Mouse (Mus musculus): ENCODE data around the gene Bcap29.
A peak's percentile ranks its signal among the peaks of the same experiment; 100 is the strongest.
"Not testable (repeated sequence)": the region's sequence is repeated elsewhere in the genome, so short reads cannot be mapped to it uniquely, and the experiment has no call there.

Bcap29 gene

DNA sequence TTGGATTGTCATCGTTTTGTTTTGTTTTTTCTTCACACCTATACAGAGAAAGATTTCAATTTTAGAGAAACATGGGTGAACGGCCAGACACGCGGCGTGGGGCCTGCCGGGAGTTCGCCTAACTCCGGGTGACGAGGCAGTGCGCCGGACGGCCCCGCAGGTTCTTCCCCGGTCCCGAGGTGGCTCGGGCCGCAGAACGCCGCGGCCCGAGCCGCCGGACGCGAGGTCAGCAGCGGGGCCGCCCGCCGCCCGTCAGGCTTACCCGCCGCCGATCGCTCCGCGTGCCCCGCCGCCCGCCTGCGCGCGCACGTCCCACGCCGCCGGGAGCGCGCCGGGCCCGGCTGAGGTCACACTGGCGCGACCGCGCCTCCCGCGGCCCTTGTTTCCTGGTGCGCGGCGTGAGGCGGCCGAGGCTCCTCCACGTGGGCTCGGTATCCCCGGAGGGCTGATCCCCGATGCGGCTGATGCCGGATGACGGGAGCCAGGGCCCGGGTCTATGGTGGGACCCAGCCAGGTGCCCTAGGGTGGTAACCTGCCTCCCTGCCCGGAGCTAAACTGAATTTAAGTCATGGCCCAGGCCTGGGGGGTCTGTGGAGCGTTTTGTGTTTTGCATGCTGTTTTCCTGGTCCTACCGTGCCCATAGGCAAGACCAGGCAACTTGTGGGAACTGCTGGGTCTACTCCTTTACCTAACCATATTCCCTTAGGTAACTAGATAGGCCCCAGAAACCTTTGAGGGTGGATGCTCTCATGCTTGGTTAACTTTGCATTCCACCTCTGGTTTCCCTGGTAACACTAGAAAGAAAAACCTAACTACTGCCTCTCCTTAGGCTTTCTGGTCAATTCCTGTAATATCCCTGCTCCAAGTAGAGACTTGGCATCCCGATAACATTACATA lies at the start of gene Bcap29:
Gene Bcap29 (minus strand): TSS at position 316 of the 897 bp plus-strand sequence.
- peak; percentile 76 for DNase-seq

DNA sequence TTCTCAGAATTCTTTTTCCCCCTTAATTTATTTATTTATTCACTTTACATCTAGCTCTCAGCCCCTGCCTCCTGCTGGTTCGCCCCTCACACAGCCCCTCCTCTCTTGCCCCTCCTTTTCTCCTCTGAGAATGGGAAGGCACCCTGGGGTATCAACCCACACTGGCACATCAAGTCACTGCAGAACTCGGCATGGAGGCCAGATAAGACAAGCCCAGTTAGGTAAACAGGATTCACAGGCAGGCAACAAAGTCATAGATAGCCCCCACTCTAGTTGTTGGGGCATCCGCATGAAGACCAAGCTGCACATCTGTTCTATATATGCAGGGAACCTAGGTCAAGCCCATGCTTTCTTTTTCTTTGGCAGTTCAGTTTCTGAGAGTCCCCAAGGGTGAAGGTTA lies 32.7 kb upstream of the Bcap29 start:
- DNase-seq, result no peak

DNA sequence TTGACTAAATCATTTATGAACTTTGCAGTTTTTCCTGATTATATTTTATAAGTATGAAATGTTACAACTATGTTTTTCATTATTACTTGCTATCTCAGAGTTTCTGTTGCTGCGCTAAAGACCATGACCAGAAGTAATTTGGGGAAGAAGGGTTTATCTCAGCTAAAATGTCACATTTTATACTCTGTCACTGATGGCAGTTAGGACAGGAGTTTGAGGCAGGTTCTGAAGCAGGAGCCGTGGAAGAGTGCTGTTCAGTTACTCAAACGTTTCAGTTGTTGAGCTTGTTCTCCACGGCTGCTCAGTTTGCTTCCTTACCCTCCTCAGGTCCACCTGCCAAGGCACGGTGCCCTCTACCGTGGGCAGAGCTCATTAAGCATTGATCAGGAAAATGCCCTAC lies 31.5 kb upstream of the Bcap29 start:
- no peak for DNase-seq

DNA sequence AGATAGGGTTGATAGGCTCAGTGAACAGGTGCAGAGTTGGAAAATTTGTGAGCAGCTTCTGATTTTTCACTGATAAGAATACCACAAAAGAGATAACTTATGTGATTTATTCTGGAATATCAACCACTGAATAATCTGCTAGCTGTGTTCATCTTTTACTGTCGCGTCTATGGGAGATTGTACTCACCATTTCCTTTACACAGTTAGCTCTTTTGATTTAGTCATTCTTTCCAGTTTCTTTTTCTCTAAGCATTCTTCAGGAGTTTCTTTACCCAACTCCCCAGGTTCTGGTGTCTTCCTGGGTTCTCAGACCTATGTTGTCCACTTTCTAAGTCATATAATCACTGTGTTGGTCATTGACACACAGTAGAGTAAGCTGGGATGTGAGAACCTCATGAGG lies 22.4 kb upstream of the Bcap29 start:
- DNase-seq, result no peak

DNA sequence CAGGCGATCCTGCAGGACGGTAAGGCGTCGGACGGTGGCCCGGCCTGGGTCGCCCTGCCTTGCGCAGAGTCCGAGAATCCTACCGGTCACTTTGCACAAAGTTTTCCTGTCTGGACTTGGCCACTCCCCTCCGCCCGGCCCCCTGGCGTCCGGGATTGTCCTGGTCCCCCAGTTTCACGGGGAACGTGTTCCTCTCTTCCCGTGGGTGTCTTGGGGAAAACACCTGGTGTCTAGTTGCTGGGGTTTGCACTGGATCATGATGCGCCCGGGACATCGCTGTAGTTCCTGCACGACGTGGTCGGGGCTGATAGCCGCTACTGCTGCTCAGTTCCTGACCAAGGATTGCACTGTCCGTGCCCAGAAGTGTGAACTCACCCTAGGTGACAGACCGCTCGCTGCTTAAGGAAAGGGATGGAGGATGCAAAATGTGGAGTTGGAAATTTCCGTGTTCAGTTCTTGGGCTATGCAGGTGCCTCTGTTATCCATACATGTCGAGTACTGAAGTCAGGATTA lies 20.6 kb upstream of the Bcap29 start:
- no peak for DNase-seq

DNA sequence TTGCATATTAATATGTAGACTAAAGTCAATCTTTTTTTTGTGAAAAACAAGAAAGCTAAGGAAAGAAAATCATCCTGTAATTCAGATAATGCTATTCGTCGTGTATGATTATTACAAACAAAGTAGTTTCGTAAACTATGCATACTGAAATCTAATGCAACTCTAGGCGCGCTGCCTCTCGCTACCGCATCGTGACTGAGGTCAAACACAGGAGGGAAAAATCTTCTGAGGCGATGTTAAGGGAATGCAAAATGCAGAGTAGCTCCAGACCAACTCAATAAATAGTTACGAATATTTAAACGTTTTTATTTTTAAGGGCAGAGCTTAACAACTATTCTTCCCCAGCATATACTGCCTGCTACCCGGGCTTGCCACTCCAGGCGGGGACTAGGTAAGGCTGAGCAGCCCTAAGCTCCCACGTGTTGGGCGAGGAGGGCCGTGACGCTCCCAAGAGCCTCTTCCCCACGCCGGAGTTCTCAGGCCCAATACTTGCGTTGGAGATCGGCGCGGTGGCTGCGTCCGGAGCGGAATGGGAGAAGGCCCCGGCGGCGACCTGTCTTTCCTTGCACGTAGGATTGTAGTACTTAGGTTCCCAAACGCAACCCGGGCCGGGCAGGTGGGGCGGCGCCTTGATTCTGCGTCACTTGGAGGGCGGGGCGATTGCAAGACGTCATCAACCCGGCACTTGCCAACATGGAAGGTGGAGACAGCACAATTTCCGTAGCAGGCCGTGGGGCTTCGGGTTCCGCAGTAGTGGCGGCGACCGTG lies 19.9 kb upstream of the Bcap29 start, which contains the start of the genes Dus4l and Cog5:
Gene Dus4l (minus strand): TSS at position 630 of the 768 bp plus-strand sequence.
Gene Cog5 (plus strand): TSS at position 673 of the 768 bp plus-strand sequence.
- peak; percentile 94 for DNase-seq

DNA sequence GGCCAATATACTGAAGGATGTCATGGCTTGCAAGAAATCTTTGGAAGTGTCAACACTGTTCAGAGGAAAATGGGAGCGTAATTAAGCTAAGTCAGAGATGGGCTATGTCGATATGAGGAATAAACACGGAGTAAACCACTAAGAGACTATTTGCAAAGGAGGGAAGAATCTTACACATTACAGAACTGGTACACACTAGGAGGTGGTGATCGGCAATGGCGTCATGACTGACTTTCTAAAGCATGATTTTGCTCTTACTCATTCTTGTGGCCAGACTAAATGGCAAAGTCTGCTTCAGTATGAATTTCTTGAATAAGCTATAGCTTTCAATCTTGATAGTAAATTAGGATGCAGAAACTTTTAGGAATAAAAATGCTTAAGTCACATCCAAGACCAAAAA lies 19.2 kb upstream of the Bcap29 start:
- DNase-seq, result no peak

DNA sequence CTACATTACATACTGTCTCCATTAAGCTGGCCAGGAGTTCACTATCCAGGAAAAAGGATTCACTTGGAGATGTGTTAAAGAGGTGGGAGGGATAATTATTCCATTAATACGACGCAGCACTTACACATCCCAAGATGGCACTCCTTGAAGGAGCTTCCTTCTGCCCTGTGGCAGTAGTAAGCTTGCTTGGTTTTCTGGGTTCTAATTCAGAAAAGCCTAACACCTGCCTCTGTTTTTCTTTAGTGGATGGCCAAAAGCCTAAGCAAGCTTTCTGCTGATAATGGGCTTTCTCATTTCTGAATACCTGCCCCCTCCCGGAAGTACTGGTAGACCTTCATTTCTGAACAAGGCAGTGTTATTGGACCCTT lies 766 bp upstream of the Bcap29 start:
- no peak for DNase-seq

DNA sequence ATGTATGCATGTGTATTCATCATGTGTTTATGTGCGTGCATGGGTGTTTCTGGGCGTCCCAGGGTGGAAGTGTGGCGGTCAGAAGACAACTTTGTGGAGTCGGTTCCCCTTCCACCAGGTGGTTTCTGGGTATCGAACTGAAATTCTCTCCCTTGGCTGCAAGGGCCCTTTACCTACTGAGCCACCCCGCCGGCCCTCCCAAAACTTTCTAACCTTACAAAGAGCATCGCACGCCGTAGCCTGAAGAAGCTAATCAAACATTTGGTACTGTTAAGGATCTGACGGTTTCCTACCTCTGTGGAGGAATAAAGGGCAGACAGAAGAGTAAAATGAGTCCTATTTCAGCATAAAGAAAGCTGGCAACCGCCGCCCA lies 502 bp downstream of the Bcap29 start:
- no peak for DNase-seq

DNA sequence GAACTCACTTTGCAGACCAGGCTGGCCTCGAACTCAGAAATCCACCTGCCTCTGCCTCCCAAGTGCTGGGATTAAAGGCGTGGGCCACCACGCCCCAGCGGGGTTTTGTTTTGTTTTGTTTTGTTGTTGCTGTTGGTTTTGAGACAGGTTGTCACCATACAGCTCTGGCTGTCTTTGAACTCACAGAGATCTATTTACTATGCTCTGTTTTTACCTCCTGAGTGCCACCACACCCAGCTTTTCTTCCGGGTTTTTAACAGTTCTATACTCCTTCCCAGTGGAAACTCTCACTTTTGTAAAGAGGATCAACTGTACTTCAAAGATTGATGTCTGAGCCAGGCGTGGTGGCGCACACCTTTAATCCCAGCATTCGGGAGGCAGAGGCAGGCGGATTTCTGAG lies 6.1 kb downstream of the Bcap29 start:
- DNase-seq, result not testable (repeated sequence)

DNA sequence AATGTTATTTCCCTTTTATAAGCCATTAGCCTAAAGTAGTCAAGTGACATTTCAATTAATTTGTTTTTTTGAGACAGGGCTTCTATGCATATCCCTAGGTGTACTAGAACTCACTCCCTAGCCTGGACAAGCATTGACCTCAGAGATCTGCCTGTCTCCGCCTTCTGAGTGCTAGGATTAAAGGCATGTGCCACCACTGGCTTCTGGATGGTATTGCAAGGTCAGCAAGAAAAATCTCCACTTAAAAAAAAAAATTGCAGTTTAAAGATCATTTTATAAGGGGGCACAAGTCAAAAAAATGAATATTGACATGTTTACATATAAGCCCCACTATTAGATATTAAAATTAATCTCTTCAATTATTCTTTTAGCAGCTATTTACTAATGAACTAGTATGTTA lies 9.4 kb downstream of the Bcap29 start:
- DNase-seq, result no peak

DNA sequence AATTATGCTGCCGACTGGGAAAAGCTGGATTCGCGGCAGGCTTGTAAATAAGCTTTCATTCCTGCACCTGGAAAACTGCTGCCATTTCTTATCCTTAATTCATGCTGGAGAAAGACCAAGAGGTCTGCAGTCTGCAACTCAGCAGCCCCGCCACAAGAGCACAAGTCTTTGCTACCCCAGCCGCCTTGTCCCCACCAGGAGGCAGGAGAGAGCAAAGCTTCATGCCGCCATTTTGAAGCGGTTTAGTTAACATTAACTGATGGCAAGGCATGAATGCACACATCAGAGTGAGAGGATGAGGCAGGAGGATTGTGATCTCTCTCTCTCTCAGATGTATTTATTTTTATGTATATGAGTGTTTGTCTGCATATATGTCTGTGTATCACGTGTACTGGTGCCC lies 14.4 kb downstream of the Bcap29 start:
- DNase-seq, result no peak

DNA sequence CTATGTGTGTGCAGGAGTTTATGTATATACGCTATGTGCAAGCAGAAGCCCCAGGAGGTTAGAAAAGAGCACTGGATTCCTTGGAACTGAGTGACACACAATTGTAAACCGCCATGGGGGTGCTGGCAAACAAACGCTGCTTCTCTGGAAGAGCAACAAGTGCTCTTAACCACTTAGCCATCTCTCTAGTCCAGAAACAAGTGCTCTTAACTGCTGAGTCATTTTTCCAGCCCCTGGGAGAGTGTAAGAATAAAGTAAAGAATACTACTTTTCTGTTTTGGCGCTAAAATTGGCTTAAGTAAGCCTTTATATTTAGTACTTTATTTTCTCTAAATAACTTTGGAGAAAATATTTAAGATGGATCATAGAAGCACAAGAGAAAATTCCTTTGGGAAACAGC lies 21.1 kb downstream of the Bcap29 start:
- DNase-seq, result no peak

DNA sequence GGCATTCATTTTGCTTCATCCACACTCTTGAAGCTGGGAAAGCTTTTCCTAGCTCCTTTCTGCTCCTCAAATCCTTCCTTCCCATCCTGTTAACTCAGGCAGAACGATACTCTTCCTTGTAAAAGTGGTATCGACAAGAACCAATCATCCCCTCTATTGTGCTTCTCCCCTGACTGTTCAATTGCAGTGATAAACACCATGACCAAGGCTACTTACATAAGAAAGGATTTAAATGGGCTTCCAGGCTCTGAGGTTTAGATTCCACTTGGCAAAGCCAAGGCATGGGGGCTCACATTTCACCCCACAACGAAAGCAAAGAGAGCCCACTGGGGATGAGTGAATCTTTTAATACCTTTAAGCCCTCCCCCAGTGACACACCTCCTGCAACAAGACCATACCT lies 26.3 kb downstream of the Bcap29 start:
- DNase-seq, result no peak

DNA sequence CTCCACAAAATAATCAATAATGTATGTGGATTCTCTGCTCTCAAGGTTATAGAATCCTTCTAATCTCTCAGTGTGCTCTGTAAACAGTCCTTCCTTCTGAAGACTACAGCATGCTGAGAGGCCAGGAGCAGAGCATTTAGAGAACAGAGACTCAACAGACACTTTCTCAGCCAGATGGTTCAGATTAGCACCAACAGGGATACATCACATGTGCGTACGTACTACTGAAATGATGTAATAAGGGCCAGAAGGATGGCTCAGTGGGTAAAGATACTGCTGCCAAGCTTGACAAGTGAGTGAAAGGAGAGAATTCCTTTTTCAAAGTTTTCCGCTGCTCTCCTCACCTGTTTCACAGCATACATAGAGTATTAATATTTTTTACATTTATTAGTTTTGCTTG lies 29.6 kb downstream of the Bcap29 start:
- DNase-seq, result peak; percentile 11

DNA sequence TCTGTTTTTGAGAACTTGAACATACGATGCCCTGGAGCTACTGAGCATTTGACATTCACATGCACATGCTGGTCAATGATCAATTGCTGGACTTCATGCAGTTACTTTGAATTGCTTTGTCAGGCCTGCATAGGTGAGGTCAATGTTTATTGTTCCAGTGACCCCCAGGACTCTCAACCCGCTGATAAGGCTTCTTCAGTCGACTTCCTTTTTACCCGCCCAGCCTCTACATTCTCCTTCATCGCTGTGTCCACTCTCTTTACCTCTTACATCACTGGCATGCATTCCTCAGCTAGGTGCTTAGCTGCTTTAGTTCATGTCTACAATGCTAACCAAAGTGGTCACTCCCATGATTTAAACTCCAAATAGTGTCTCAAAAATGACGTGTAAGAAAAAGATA lies 30.9 kb downstream of the Bcap29 start:
- DNase-seq, result no peak

DNA sequence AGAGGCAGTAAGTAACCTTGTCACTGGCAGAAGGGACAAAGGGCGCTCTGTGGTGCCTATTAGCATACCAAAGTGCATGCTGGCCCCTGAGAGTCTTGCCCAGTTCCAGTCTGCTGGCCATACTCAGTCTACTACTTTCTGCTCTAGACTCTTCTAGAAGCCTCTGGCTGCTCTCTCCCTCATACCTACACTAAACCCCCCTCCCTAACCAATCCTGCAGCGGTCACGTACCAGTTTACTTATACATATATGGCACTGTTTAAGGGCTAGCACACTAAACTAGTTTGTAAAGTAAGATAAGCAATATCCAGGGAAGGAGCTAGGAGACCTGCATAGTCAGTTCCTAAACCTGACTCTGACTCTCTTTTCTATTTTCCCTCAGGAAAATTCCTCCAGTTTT lies 40.2 kb downstream of the Bcap29 start:
- DNase-seq, result no peak

DNA sequence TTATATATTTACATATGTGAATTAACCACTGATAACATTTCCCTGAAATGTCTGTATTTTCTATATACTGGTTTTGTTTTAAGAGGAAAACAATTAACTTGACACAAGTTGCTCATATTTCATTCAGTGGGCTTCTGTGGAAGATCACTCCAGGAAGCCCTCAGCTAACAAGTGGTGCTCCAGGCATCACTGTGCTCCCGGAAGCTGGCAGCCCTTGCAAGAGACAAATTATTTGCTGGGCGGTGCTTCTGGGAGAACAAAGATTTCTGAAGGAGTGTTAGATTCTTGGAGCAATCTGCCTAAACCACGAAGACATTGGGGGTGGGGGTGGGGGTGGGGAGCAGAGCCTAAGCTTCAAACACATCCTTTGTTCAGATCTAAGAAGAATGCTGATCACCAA lies 42.4 kb downstream of the Bcap29 start:
- no peak for DNase-seq

DNA sequence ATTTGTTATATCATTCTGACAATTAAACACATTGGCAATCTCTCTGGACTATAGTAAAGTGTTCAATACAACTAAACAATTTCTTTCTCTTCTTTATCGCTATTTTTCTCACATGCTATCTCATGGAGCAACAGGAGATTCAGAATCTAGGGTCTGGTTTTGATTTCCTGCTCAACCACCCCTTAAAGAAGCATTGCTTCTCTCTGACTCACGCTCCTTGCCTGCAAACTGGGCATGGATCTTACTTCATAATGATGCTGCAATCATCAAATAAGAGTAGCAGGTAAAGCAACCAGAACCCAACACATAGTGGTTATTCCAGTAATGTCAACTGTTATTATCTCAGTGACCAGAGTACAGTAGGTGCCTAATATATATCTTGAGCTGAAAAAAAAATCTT lies 50.7 kb downstream of the Bcap29 start:
- DNase-seq, result no peak

DNA sequence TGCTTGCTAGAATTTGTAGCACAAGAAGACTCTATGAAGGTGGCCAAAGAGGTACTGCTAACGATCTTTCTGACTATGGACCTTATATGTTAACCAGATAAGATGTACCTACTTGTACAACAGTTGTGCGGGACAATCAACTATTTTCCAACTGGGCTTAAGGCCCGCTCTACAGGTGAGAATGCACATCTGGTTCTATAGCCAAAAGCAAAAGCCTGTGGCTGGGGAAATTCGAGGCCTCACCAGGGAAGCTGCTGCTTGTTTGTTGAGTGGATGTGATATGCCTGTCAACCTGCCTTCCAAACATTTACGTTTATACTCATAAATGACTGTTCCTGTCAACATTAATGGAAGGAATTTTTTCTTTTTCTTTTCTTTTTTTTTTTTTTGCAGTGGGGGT lies 52.4 kb downstream of the Bcap29 start:
- DNase-seq, result no peak

DNA sequence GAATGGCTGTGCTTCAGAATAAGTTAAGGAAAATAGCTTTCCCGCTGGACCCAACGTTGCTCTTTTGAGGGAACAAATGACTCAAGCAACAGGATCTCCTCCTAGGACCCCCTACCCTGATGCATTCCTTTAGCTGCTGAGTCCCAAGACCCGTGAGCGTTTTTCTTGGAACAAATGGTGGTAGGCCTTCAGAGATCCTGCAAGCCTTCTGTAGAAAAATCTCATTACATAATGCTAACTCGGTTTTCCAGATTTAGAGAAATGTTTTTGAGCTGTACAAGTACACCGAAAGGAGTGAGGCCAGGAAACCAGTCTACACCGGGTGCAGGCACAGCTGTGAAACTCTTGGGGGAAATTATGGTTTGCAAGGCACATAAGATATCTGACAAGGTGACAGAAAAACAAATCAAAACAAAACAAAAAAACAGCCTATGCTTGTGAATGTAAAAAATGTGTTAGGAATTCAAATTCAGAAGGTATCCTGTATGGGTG lies 53.1 kb downstream of the Bcap29 start:
- no peak for DNase-seq

DNA sequence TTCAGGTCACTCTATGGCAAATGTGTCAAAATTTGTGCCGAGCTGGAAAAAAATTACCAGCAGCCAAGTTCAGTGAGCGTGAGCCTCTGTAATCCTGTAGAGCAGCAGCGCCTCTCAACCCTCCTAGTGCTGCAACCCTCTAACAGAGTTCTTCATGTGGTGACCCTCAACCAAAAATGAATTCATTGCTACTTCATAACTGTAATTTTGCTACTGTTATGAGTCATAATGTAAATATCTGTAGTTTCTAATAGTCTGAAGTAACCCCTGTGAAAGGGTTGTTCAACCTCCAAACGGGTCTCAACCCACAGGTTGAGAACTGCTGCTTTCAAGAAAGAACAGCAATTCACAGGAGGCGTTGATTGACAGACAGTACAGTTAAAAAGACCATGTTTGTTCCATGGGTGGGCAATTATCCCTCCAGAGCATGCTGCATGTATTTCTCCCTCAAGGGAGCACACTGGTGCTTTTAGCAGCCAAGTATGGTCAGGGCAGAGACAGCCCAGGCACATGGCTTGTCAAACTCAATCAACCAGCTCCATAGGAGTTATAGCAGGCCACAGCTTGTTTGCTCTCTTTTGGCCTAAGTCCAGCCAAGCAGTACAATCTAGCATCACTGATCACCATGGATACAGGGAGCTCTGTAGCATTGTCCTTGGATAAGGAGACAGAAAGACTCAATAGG lies 53.7 kb downstream of the Bcap29 start:
- DNase-seq, result peak; percentile 3
